Mouse (Mus musculus): ENCODE results near the gene Cyp3a57.
"Not testable (repeated sequence)": the region's sequence is repeated elsewhere in the genome, so short reads cannot be mapped to it uniquely, and the experiment has no call there.

DNA sequence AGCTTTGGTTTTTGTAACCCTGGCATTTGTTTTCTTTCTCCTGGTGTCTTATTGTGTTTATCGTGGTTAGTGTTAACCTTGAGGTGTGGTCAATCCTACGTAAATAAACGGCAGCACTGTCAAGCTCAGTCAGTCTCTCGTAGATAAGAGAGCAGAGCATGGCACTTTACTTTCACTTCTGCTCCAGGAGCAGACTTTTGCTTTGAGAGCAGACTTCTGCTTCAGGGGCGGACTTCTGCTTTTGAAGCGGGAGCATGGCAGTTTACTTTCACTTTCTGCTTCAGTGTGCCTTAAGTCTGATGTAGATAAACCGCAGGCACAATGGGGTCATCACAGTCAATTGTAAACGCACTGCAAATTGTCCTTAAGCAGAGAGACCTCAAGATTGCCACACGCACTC is 70.3 kb downstream of the Cyp3a57 start:
- not testable (repeated sequence) for TF ChIP-seq CTCF, POLR2A (IDR thresholded peaks at IDR 0.05; ENCODE audit: extremely low read depth, insufficient read depth, low read length)

All from cortical plate, adult 2 months (tissue).